Mouse (Mus musculus): ENCODE measurements around the gene Srbd1.

Srbd1 gene

DNA sequence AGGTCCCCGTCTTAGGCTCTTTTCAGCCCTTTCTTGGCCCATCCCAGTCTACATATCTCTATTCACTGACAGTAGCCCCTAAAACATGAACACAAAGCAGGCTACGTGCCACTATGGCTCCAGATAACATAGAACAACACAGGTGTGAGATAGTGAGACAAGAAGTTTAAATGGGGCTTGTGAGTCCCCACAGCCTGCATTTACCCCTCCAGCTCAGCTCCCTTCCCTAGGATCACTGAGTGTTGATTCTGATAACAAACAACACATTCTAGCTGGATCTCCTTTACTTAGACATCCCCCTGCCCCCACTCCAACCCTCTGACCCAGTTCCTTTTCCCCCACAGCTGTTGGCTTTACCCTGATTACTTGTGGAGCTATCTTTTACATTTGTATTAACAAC, 158.8 kb downstream of the Srbd1 start:
- in situ Hi-C loops (cut with MboI, MseI) = no loop called here

- in situ Hi-C loops (cut with MboI, MseI) = no loop called here
Observed at GRCm38 (mm10) chr17:85985131-85985530, 159.8 kb downstream of the Srbd1 start.

GRCm38 (mm10) chr17:85982271-85982670, 162.7 kb downstream of the Srbd1 start:
- in situ Hi-C loops (cut with MboI, MseI) = loop anchor here (5.0 kb wide), 1 partner anchor 95 kb away; no protein-coding TSS in a partner anchor

DNA sequence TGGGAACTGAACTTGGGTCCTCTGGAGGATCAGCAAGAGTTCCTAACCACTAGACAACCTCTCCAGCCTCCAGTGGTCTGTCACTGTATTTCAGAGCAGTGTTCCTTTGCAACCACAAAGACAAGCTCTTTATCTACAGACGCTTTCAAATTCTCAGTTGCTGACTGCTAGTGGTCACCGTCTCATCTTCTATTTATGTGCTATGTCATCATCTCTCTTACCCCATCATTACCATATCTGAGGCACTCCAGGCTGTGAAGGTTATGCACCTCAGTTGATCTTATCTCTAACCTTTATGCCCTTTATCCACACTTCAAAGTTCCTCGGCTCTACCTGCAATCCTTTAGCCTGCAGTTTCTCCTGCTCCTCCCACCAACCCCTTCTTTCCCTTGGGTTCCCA, 163.1 kb downstream of the Srbd1 start:
- in situ Hi-C loops (cut with MboI, MseI) = loop anchor here (5.0 kb wide), 1 partner anchor 95 kb away; no protein-coding TSS in a partner anchor

DNA sequence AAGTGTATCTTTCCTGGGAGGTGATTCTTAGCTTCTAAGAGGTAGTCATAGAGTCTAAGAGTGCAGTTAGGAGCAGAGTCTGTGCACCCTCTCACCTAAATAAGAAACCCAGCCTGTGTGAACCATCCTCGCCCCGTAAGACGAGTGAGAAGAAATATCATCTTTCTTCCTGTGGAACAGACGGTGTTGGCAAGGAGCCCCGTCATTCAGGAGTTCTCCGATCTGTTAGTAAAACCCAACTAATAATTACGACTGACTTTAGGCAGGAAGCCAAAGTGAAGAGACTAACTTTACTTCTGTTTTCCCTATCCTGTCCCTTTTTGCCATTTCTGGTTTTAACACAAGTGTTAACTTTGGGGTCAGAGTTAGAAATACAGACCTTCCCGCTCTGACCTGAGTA, 166.1 kb downstream of the Srbd1 start:
- in situ Hi-C loops (cut with MboI, MseI) = no loop called here

- in situ Hi-C loops (cut with MboI, MseI) = no loop called here
Observed at GRCm38 (mm10) chr17:85975077-85975476, 169.9 kb downstream of the Srbd1 start.

GRCm38 (mm10) chr17:85974591-85974990, 170.4 kb downstream of the Srbd1 start:
- in situ Hi-C loops (cut with MboI, MseI) = no loop called here

DNA sequence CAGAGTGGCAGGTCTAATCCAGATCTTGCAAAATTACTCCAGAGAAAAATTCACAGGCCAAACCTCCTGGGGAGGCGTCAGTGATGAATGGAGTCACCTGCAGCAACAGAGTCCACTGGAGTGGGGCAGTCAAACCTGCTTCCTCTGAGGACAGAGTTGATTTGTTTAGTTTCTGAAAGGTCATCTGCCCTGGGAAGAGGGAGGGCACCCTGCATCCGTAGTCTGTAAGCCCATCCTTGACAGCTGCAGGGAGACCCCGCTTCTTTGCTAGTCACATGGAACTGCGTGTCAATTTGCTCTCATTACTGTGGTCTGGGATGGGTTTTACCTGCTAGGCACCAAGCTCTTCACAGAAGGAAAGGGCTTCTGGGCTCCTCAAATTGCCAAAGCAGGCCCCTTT, 173.9 kb downstream of the Srbd1 start:
- in situ Hi-C loops (cut with MboI, MseI) = no loop called here

DNA sequence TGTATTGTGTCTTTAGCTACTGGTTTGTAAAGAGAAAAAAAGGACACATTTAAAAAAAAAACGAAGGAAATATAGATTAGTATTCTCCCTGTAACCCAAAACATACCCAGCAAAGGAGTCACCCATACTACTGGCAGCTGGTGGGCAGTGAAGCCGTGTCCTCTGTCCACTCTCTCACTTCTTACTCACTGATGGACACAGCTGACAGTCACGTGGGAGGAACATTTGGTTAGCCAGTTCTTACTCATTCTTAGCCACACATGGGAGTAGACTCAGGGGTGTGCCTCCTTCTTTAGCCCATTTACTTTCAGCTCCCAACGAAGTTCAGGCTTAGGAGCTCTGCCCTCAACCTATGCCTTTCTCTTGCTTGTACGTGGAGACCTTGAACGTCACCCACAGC, 183.3 kb downstream of the Srbd1 start:
- in situ Hi-C loops (cut with MboI, MseI) = no loop called here

GRCm38 (mm10) chr17:85951771-85952170, 193.2 kb downstream of the Srbd1 start:
- in situ Hi-C loops (cut with MboI, MseI) = no loop called here

DNA sequence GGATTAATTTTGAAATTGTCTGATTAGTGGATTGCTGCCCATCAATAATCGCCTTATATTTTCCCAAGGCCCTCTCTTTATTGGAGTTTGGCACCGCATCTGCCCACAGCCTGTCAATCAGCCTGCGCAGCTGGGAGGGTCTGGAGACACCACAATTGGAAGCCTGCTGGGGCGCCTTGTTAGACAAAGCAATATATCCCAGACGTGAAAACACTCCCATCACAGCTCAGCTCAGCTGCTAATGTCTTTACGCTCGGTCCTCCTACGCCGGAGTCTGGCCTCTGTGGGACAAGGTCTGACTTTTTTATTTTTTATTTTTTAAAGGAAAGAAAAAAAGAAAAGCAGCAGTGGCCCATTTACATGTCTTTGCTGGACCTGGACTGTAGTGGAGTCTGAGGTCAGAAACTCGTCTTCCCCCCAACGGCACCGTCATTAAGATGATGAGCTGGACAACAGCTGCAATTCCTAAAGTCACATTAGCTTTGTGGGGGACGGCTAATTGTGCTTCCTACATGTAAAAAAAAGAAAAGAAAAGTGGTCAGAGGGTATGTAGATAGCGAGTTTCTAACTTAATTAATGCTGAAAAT, 195.0 kb downstream of the Srbd1 start:
- in situ Hi-C loops (cut with MboI, MseI) = no loop called here

GRCm38 (mm10) chr17:85948911-85949909, 195.8 kb downstream of the Srbd1 start:
- in situ Hi-C loops (cut with MboI, MseI) = no loop called here

- in situ Hi-C loops (cut with MboI, MseI) = no loop called here
Observed at GRCm38 (mm10) chr17:85944726-85945125, 200.2 kb downstream of the Srbd1 start.

DNA sequence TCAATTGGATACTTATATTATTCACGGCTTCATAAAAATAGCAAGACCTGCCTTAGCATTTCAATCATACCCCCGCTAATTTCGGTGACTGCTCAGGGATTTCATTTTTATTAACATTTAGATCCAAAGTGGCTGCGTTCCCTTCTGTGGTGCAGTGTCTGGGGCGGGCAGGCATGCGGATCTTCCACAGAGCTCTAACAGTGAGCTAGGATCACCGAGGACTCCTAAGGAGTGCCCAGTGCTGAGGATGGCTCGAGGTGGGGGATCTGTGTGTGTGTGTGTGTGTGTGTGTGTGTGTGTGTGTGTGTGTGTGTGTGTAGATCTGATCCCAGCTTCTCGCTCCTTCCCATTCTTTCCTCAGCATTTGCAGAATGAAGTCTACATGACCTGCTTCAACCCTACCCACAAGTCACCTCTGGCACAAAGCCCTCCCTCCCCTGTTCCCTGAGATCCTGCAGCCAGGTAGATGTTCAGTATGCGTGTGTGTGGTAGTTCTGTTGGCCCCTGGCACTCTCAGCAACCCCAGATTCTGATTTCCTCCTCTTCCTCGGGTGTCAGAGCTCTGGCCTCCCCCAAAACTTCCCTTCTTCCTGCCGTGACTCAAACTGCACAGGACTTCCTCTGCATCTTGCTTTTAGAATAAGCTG, 200.9 kb downstream of the Srbd1 start:
- in situ Hi-C loops (cut with MboI, MseI) = no loop called here

DNA sequence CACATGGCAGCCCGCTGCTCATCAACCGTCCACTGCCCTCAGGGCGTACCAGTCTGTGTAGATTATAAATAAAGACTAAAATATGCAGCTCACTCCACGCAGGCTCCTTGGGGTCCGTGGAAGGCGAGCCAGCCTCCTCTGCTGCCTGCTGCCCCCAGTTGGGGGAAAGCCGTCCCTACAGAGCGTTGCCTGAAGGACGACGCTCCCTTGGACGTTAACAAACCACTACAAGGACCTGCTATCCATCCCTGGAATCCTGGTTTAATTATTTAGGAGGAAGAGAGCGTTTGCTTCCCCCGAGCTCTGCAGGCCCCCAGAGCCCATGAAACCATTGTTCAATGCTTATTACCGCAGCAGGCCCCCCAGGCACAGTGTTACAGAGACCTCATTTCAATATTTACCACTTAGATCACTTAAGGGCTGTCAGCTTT, 201.4 kb downstream of the Srbd1 start:
- in situ Hi-C loops (cut with MboI, MseI) = no loop called here

GRCm38 (mm10) chr17:85943071-85943470, 201.9 kb downstream of the Srbd1 start:
- in situ Hi-C loops (cut with MboI, MseI) = no loop called here

GRCm38 (mm10) chr17:85942123-85942522, 202.9 kb downstream of the Srbd1 start:
- in situ Hi-C loops (cut with MboI, MseI) = no loop called here

GRCm38 (mm10) chr17:85941141-85941738, 203.7 kb downstream of the Srbd1 start:
- in situ Hi-C loops (cut with MboI, MseI) = no loop called here

DNA sequence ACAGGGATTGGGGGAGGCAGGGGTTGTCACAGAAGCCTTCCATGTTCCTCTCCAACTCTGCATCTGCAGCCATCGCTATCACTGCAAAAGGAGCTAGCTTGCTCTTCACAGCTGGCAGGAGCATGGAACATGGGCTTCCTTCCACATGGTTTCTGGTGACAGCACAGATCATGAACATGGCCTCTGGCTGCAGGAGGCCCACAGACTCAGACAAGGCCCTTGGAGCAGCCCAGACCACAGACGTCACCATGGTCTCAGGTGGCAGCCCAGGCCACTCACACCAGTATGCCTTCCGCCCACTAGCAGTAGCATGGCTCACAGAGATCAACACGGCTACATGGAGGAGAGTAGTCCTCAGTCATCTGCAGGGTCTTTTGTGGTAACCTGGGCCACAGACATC, 207.8 kb downstream of the Srbd1 start:
- in situ Hi-C loops (cut with MboI, MseI) = no loop called here

DNA sequence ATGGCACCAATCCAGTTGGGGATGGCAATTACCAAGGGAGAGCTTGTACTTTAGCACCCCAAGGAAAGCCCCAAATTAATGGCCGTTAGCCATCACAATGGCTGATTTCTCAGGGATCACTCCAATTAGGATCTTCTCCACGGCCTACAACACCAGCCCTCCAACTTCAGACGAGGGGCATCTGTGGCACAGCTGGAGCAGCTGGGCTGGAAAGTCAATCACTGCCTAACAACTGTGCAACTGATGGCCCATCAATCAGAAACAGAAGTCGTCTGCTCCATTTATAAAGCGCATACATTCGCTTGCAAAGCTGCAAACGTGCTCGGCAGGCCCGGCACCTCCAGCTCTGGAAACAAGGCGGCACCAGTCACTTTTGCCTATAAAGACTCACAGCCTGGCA, 209.7 kb downstream of the Srbd1 start:
- in situ Hi-C loops (cut with MboI, MseI) = no loop called here

Data from T-helper 1 cell (primary cell).